Mouse (Mus musculus) naive thymus-derived CD4-positive, alpha-beta T cell, adult 2 months (primary cell): ENCODE results near the gene Lhfpl1.
"Not testable (repeated sequence)": the region's sequence is repeated elsewhere in the genome, so short reads cannot be mapped to it uniquely, and the experiment has no call there.

Experiments
- DNase-seq: peaks from one replicate; pipeline ENCODE4 v3.0.0-alpha.2; 2011; ENCODE audit warnings: low read depth

Lhfpl1 gene

GRCm38 (mm10) chrX:145348377-145349203, at the start of gene Lhfpl1:
Gene Lhfpl1, minus strand, starts transcription at chrX:145349089.
- no peak for DNase-seq

- DNase-seq, result no peak
Observed at GRCm38 (mm10) chrX:145371839-145372238, 22.9 kb upstream of the Lhfpl1 start.

- DNase-seq, result peak; percentile 19
Observed at GRCm38 (mm10) chrX:145362527-145362926, 13.6 kb upstream of the Lhfpl1 start.

GRCm38 (mm10) chrX:145342402-145342801, 6.5 kb downstream of the Lhfpl1 start:
- DNase-seq, result no peak

GRCm38 (mm10) chrX:145336141-145336540, 12.7 kb downstream of the Lhfpl1 start:
- DNase-seq, result no peak

DNA sequence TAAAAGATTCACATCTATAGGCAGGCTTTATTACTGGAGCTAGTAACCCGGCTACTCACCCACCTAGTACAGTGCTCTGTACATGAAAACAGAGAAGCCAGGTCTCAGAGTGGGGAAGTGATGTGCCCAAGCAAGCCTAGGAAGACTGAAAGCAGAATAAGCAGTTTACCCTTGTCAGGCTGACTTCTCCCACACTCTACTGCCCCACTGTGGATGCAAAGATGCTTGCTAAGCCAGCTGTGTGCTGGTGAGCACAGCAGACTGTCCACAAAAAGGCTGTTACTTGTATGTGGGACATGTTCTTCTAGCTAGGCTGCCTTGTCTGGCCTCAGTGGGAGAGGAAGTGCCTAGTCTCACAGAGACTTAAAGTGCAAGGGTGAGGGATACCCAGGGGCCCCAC, 40.3 kb downstream of the Lhfpl1 start:
- no peak for DNase-seq

DNA sequence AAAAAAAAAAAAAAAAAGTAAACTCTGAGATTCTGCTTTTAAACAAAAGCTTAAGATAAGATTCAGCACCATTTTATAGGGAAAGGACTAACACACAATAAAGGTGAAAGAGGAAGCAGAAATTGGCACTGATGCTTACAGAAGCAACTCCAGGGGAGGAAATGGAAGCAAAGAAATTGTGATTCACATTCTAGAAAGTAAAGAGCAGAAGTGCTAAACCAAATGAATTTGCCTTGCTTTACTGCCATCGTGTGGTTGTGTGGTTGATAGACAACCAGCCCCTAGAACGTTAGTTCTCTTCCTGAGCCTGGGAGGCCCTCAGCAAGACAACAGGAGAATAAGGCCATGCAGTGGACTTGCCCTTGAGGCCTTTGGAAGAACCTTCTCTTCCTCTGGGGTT, 41.7 kb downstream of the Lhfpl1 start:
- peak; percentile 1 for DNase-seq

DNA sequence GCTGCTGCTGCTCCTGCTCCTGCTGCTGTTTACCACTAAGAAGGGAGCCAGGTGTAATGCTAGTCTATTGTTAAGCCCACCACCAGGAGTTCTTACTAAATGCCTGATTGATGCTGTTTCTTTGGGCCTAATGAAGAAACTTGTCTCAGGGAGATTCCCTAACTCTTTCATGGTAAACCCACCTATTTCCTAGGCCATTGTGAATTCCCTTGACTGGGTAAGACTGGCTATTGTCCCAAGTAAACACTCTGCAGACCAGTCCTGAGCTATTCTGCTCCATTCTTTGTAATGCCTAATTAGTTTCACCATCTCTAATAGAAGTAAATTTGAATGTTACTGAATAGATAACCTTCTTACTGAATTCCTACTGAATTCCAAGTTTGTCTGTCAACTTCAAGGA, 48.7 kb downstream of the Lhfpl1 start:
- DNase-seq, result not testable (repeated sequence)

DNA sequence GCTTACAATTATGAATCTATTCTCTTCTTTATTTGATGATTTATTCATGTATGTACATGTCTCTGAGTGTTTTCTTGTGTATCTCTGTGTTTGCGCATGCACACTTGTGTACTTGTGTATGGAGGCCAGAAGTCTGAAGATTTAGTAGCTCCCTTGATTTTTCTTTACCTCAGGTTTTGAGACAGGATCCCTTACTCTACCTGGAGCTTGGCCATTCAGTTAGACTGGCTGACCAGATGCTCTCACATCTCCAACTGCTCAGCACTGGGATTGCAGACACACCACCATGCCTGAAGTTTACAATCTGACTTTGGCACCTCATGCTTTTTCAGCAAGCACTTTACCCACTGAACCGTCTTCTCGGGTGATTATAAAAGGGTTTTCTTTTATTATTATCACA, 76.7 kb downstream of the Lhfpl1 start:
- no peak for DNase-seq

- no peak for DNase-seq
Observed at GRCm38 (mm10) chrX:145271768-145272167, 77.1 kb downstream of the Lhfpl1 start.

DNA sequence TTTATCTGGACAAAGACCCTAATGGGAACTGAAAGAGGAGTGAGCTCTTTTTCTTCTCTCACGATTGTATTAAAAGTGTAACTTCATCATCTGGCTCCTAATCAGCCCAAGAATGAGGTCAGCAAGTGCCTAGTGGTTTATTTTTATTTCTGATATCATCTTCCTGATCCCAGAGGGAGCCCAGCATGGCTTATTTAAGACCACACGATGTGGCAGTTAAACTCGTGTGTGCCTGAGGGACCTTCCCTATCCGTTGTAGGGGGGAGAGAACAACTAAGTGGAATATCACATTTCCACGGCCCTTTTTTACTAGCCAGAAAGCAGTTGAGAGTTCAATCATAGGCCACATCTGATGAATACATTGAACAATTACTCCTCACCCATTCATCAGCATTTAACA, 87.1 kb downstream of the Lhfpl1 start:
- DNase-seq, result no peak
